Mouse (Mus musculus) intestine, embryonic 14.5 days (tissue): ENCODE results near the gene Ipmk. TPM values are rescaled to one million over a fixed set of nuclear protein-coding genes. Genes with fewer than 3 reads are reported as not detected.
"Not testable (repeated sequence)": the region's sequence is repeated elsewhere in the genome, so short reads cannot be mapped to it uniquely, and the experiment has no call there.

ENCODE experiments used
- ATAC-seq: fragments of 200-750 bp; cut with Nextera tagmentation; replicated peaks from 2 replicates; pipeline ENCODE4 v1.8.0; 2017; ENCODE audit warnings: low read depth, moderate number of reproducible peaks, moderate TSS enrichment, moderate library complexity; ENCODE audit not compliant: low FRiP score, low TSS enrichment
- DNase-seq: peaks from one replicate; pipeline ENCODE4 v3.0.0-alpha.2; 2018; ENCODE audit warnings: low spot score
- H3K27ac ChIP-seq: fragments of 300-500 bp; sonication (generic); 2 replicates; pipeline ENCODE4 v1.5.1; 2014; ENCODE audit warnings: low read depth, mild to moderate bottlenecking, control low read depth
- H3K27me3 ChIP-seq: fragments of 300-500 bp; sonication (generic); replicated peaks from 2 replicates; pipeline ENCODE4 v1.6.1; 2014; ENCODE audit warnings: low read length, control low read depth; ENCODE audit not compliant: control insufficient read depth, insufficient read depth
- H3K36me3 ChIP-seq: fragments of 300-500 bp; sonication (generic); 2 replicates; pipeline ENCODE4 v1.6.1; 2014; ENCODE audit warnings: low read length, control low read depth; ENCODE audit not compliant: control insufficient read depth, insufficient read depth
- H3K4me1 ChIP-seq: fragments of 300-500 bp; sonication (generic); replicated peaks from 2 replicates; pipeline ENCODE4 v1.6.1; 2014; ENCODE audit warnings: low read length, control low read depth, mixed read lengths; ENCODE audit not compliant: control insufficient read depth, insufficient read depth
- H3K4me2 ChIP-seq: fragments of 300-500 bp; sonication (generic); 2 replicates; pipeline ENCODE4 v1.6.1; 2014; ENCODE audit warnings: low read length
- H3K4me3 ChIP-seq: fragments of 300-500 bp; sonication (generic); 2 replicates; pipeline ENCODE4 v1.5.1; 2014; ENCODE audit warnings: low read depth, low read length, control low read depth, mixed read lengths
- H3K9ac ChIP-seq: fragments of 300-500 bp; sonication (generic); 2 replicates; pipeline ENCODE4 v1.6.1; 2014; ENCODE audit warnings: mild to moderate bottlenecking, low read length
- H3K9me3 ChIP-seq: fragments of 300-500 bp; sonication (generic); 2 replicates; pipeline ENCODE4 v1.6.1; 2016; ENCODE audit warnings: low read length, control low read depth; ENCODE audit not compliant: control insufficient read depth
- WGBS: fragments of 180-500 bp; shearing (Covaris S2); extraction: QIAGEN DNeasy Blood & Tissue Kit; methylation state at CpG from one replicate; pipeline ENCODE4 v1.1.7; 2014; 5-methylcytosine and 5-hydroxymethylcytosine counted together
- polyA plus RNA-seq: library from polyadenylated mRNA; unstranded; fragments of >200 nt; fragmentation: Nextera tagmentation; extraction: Ambion mirVana; gene quantifications from 2 replicates; pipeline ENCODE4 v1.2.1, GENCODE M21; 2014

Ipmk gene
- polyA plus RNA-seq, 1 experiment from 2014 or later, result 21.5 TPM

GRCm38 (mm10) chr10:71428246-71428864 lies 80.8 kb downstream of the Ipmk start:
- H3K4me3 ChIP-seq, result no peak overlapping the region
- ATAC-seq (no peak), DNase-seq (peak; percentile 72)
- no peak overlapping the region for H3K27ac ChIP-seq
- no peaks in the 10 kb centered on the region for H3K9me3 ChIP-seq
- WGBS, result 61% methylated on average over 13 of the region's 13 CpGs
- H3K9ac ChIP-seq, result no peak overlapping the region
- H3K4me1 ChIP-seq, result no peaks in the 10 kb centered on the region
- H3K36me3 ChIP-seq, result no peaks in the 10 kb centered on the region
- no peak overlapping the region for H3K4me2 ChIP-seq
- H3K27me3 ChIP-seq, result no peaks in the 10 kb centered on the region

DNA sequence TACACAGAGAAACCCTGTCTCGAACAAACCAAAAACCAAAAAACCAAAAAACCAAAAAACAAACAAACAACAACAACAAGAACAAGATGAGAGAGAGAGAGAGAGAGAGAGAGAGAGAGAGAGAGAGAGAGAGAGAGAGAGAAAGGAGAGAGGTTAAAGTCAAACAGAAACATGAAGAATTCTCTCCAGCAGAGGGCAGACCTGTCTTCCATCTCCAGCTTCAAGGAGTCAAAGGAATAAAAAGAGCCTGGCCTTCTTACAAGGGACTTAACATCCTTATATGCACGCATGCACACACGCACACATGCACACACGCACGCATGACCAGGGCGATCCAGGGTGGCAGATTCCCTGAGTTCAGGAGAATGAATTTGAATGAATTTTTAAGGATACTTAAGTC lies 83.1 kb downstream of the Ipmk start:
- WGBS, result 93% methylated on average over 6 of the region's 6 CpGs

GRCm38 (mm10) chr10:71443086-71443485 lies 95.5 kb downstream of the Ipmk start:
- no peak overlapping the region for H3K9ac ChIP-seq
- H3K4me1 ChIP-seq, result no peaks in the 10 kb centered on the region
- DNase-seq, result no peak
- no peaks in the 10 kb centered on the region for H3K9me3 ChIP-seq
- H3K27me3 ChIP-seq, result no peaks in the 10 kb centered on the region
- H3K4me2 ChIP-seq, result no peak overlapping the region
- no peak overlapping the region for H3K4me3 ChIP-seq
- no peaks in the 10 kb centered on the region for H3K36me3 ChIP-seq
- H3K27ac ChIP-seq, result no peak overlapping the region
- ATAC-seq, result no peak

More for the DNA sequence above, 83.1 kb downstream of the Ipmk start:
- DNase-seq, result no peak
- Histone ChIP-seq H3K9me3 (no peaks in the 10 kb centered on the region), H3K4me1 (no peaks in the 10 kb centered on the region), H3K27ac (no peak overlapping the region), H3K36me3 (no peaks in the 10 kb centered on the region), H3K27me3 (no peaks in the 10 kb centered on the region), H3K4me2 (no peak overlapping the region), H3K4me3 (no peak overlapping the region), H3K9ac (no peak overlapping the region)
- ATAC-seq, result no peak

- no peaks in the 10 kb centered on the region for H3K36me3 ChIP-seq
- no peak overlapping the region for H3K27ac ChIP-seq
- H3K27me3 ChIP-seq, result no peaks in the 10 kb centered on the region
- H3K4me3 ChIP-seq, result no peak overlapping the region
- H3K9me3 ChIP-seq, result 0 out of 2 replicates have a peak, but pooled peaks cover 3% of the 10 kb centered on the region
- ATAC-seq (no peak), DNase-seq (no peak)
- H3K4me2 ChIP-seq, result no peak overlapping the region
- H3K9ac ChIP-seq, result no peak overlapping the region
- 72% methylated on average over 8 of the region's 8 CpGs for WGBS
- no peaks in the 10 kb centered on the region for H3K4me1 ChIP-seq
These were observed 100.1 kb downstream of the Ipmk start for GRCm38 (mm10) chr10:71447661-71448060.

DNA sequence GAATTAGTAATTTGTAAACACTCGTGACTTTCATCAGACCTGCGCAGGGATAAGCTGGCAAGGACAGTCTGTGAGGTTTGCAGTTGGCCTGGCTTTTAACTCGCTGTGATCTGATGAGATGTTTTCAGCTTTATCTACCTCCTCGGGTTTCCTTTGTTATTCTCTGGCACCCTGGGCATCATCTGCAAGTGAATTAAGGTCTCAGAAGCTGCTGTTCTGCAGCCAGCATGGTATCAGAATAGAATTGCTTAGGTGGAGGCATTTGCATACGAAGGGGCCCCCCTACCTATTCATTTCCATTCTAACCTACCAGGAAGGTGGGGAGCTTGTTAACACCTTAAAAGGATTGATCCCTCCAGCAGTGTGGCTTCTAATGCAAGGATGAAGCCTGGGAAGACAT lies 100.7 kb downstream of the Ipmk start:
- DNase-seq, result no peak
- 73% methylated on average over 5 of the region's 5 CpGs for WGBS
- H3K4me1 ChIP-seq, result no peaks in the 10 kb centered on the region
- no peak overlapping the region for H3K4me3 ChIP-seq
- H3K36me3 ChIP-seq, result no peaks in the 10 kb centered on the region
- H3K27ac ChIP-seq, result no peak overlapping the region
- no peak overlapping the region for H3K4me2 ChIP-seq
- ATAC-seq, result no peak
- H3K9ac ChIP-seq, result no peak overlapping the region
- H3K9me3 ChIP-seq, result 0 out of 2 replicates have a peak, but pooled peaks cover 3% of the 10 kb centered on the region
- H3K27me3 ChIP-seq, result no peaks in the 10 kb centered on the region

DNA sequence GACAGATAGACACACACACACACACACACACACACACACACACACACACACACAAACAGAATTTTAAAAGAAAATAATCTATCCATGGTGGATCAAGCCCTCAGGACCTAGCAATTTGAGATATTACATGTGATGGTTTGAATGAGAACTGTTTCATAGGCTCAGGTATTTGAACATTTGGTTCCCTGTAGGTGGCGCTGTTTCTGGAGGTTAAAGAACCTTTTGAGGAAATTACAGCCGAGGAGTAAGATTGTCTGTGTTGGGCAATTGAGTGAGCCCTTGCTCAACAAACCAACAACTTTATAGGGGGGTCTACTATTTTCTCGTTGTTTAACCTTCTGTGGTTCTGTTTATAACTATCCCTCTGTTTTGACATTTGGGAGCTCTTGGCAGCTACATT lies 107.8 kb downstream of the Ipmk start:
- Histone ChIP-seq H3K4me3 (no peak overlapping the region), H3K9ac (no peak overlapping the region), H3K27ac (no peak overlapping the region), H3K27me3 (no peaks in the 10 kb centered on the region), H3K36me3 (no peaks in the 10 kb centered on the region), H3K4me1 (no peaks in the 10 kb centered on the region), H3K4me2 (no peak overlapping the region), H3K9me3 (no peaks in the 10 kb centered on the region)
- no peak for DNase-seq
- WGBS, result 76% methylated on average over 3 of the region's 3 CpGs
- ATAC-seq, result no peak

- H3K36me3 ChIP-seq, H3K9me3 ChIP-seq, H3K4me2 ChIP-seq, H3K27me3 ChIP-seq, DNase-seq, H3K27ac ChIP-seq, H3K4me3 ChIP-seq, H3K9ac ChIP-seq, ATAC-seq, H3K4me1 ChIP-seq: not testable (repeated sequence)
- WGBS, result 86% methylated on average over 13 of the region's 13 CpGs
These were observed 114.8 kb downstream of the Ipmk start for GRCm38 (mm10) chr10:71462371-71462770.

DNA sequence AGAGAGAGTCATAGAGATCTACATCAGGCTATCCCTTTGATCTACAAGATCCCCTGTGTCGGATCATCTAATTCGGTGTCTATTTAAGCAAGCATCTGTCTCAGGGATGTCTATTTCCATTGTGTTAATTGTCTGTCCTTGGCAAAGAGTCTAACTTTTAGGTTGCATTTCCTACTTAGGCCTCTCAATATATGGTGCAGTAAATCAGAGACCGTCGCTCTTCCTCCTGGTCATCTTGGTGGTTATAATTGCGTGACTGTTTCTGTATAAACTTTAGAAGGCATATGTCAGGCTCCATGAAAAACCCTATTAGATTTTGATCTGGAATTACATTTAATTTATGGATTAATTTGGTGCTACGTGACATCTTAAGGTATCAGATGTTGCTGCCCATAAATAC lies 116.9 kb downstream of the Ipmk start:
- Histone ChIP-seq H3K9ac (no peak overlapping the region), H3K36me3 (no peaks in the 10 kb centered on the region), H3K4me3 (no peak overlapping the region), H3K4me1 (no peaks in the 10 kb centered on the region), H3K4me2 (no peak overlapping the region), H3K27ac (no peak overlapping the region), H3K9me3 (no peaks in the 10 kb centered on the region), H3K27me3 (no peaks in the 10 kb centered on the region)
- DNase-seq, result no peak
- ATAC-seq, result no peak
- 93% methylated on average over 6 of the region's 6 CpGs for WGBS

DNA sequence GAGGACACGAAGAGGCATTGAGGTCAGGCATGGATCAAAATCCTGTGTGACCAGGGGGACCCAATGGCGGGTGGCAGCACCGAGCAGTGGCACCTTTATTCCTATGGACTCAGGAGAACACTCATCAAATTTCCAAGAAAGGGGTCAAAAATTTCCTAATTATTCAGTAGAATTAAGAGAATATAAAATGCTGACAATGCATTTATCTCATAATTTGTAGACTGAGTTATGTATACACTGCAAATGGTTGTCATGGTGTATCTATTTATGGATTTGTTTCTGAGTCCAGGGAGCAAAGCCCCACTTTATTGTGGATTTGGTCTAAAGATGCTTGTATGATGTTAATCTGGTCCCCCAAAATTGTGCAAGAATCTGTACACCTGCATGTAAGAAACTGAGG lies 120.8 kb downstream of the Ipmk start:
- H3K9ac ChIP-seq, result no peak overlapping the region
- H3K4me1 ChIP-seq, result no peaks in the 10 kb centered on the region
- no peaks in the 10 kb centered on the region for H3K36me3 ChIP-seq
- H3K4me2 ChIP-seq, result no peak overlapping the region
- no peaks in the 10 kb centered on the region for H3K9me3 ChIP-seq
- WGBS, result 93% methylated on average over 3 of the region's 3 CpGs
- H3K27ac ChIP-seq, result no peak overlapping the region
- ATAC-seq (no peak), DNase-seq (no peak)
- no peaks in the 10 kb centered on the region for H3K27me3 ChIP-seq
- no peak overlapping the region for H3K4me3 ChIP-seq
